Mouse (Mus musculus) kidney, adult 11 months (tissue): Measurements from ENCODE around the gene Sphk1.

ENCODE experiments used
- DNase-seq: peaks from one replicate; pipeline ENCODE4 v3.0.0; 2022

The Sphk1 gene

GRCm38 (mm10) chr11:116543110-116543509 is 12.4 kb downstream of the Sphk1 start:
- peak; percentile 37 for DNase-seq

GRCm38 (mm10) chr11:116547296-116548060 is 16.8 kb downstream of the Sphk1 start:
- DNase-seq: no peak

- DNase-seq: no peak
These were observed 18.1 kb downstream of the Sphk1 start for GRCm38 (mm10) chr11:116548780-116549179.

- DNase-seq: no peak
These were observed 18.7 kb downstream of the Sphk1 start for GRCm38 (mm10) chr11:116549273-116550038.

- no peak for DNase-seq
These were observed 20.0 kb downstream of the Sphk1 start for GRCm38 (mm10) chr11:116550748-116551147.

- no peak for DNase-seq
These were observed 21.5 kb downstream of the Sphk1 start for GRCm38 (mm10) chr11:116552194-116552593.

GRCm38 (mm10) chr11:116554171-116554878 is 23.6 kb downstream of the Sphk1 start:
- no peak for DNase-seq

GRCm38 (mm10) chr11:116555572-116555971 is 24.8 kb downstream of the Sphk1 start:
- no peak for DNase-seq

GRCm38 (mm10) chr11:116556308-116556707 is 25.6 kb downstream of the Sphk1 start:
- no peak for DNase-seq

- DNase-seq: no peak
These were observed 34.7 kb downstream of the Sphk1 start for GRCm38 (mm10) chr11:116565283-116566041.

- no peak for DNase-seq
These were observed 36.8 kb downstream of the Sphk1 start for GRCm38 (mm10) chr11:116567531-116567930.

- no peak for DNase-seq
These were observed 40.1 kb downstream of the Sphk1 start for GRCm38 (mm10) chr11:116570821-116571220.

- no peak for DNase-seq
These were observed 41.3 kb downstream of the Sphk1 start for GRCm38 (mm10) chr11:116571767-116572679.

GRCm38 (mm10) chr11:116572756-116573543 is 42.2 kb downstream of the Sphk1 start:
- no peak for DNase-seq

- DNase-seq: no peak
These were observed 43.8 kb downstream of the Sphk1 start for GRCm38 (mm10) chr11:116574486-116574885.

GRCm38 (mm10) chr11:116574982-116575381 is 44.3 kb downstream of the Sphk1 start:
- DNase-seq: no peak

GRCm38 (mm10) chr11:116575396-116575795 is 44.7 kb downstream of the Sphk1 start:
- DNase-seq: no peak

- no peak for DNase-seq
These were observed 48.6 kb downstream of the Sphk1 start for GRCm38 (mm10) chr11:116579280-116579679.

- DNase-seq: no peak
These were observed 49.4 kb downstream of the Sphk1 start for GRCm38 (mm10) chr11:116580031-116580652.

- DNase-seq: peak; percentile 41
These were observed 50.1 kb downstream of the Sphk1 start for GRCm38 (mm10) chr11:116580711-116581375.
